Mouse (Mus musculus): ENCODE measurements at regions not wholly inside any gene's neighbourhood (a gene's known extent, or its start where the extent isn't known, plus 50 kb on each side); places are given as distances from the start of the nearest gene placed in this dataset.
"Not testable (repeated sequence)": the region's sequence is repeated elsewhere in the genome, so short reads cannot be mapped to it uniquely, and the experiment has no call there.

- no peak for DNase-seq (ENCODE audit: low spot score)
These were observed 168.1 kb upstream of the Arhgap18 start for GRCm38 (mm10) chr10:26585106-26585505.

GRCm38 (mm10) chr10:26607081-26607480 lies 146.1 kb upstream of the Arhgap18 start:
- not testable (repeated sequence) for DNase-seq (ENCODE audit: low spot score)

GRCm38 (mm10) chr10:26611246-26611645 lies 142.0 kb upstream of the Arhgap18 start:
- no peak for DNase-seq (ENCODE audit: low spot score)

- no peak for DNase-seq (ENCODE audit: low spot score)
These were observed 122.9 kb upstream of the Arhgap18 start for GRCm38 (mm10) chr10:26630196-26630760.

GRCm38 (mm10) chr10:26632266-26632665 lies 121.0 kb upstream of the Arhgap18 start:
- DNase-seq (ENCODE audit: low spot score): no peak

- DNase-seq (ENCODE audit: low spot score): no peak
These were observed 115.8 kb upstream of the Arhgap18 start for GRCm38 (mm10) chr10:26637459-26637858.

- no peak for DNase-seq (ENCODE audit: low spot score)
These were observed 115.2 kb upstream of the Arhgap18 start for GRCm38 (mm10) chr10:26638056-26638455.

- DNase-seq (ENCODE audit: low spot score): no peak
These were observed 114.1 kb upstream of the Arhgap18 start for GRCm38 (mm10) chr10:26639118-26639517.

- DNase-seq (ENCODE audit: low spot score): no peak
These were observed 100.1 kb upstream of the Arhgap18 start for GRCm38 (mm10) chr10:26653103-26653502.

GRCm38 (mm10) chr10:26664270-26664669 lies 89.0 kb upstream of the Arhgap18 start:
- no peak for DNase-seq (ENCODE audit: low spot score)

- DNase-seq (ENCODE audit: low spot score): no peak
These were observed 73.6 kb upstream of the Arhgap18 start for GRCm38 (mm10) chr10:26679500-26680227.

- DNase-seq (ENCODE audit: low spot score): no peak
These were observed 58.5 kb upstream of the Arhgap18 start for GRCm38 (mm10) chr10:26694761-26695160.

GRCm38 (mm10) chr10:26695212-26695933 lies 57.8 kb upstream of the Arhgap18 start:
- DNase-seq (ENCODE audit: low spot score): no peak
